Mouse (Mus musculus) common myeloid progenitor, adult 5-6 weeks (primary cell): ENCODE data around the gene Defb45. TPM values are rescaled to one million over a fixed set of nuclear protein-coding genes. Genes with fewer than 3 reads are reported as not detected.

ENCODE experiments used
- ATAC-seq: replicated peaks from 2 replicates; pipeline ENCODE4 v1.8.0; 2016; ENCODE audit warnings: low read depth, mild to moderate bottlenecking, moderate TSS enrichment, inconsistent platforms; ENCODE audit not compliant: poor library complexity, severe bottlenecking
- total RNA-seq: library from RNA; stranded (forward); fragments of 200-1000, 187-1606 nt; gene quantifications from 2 replicates; pipeline ENCODE4 v1.2.3, GENCODE M21; 2017

Defb45 gene
- total RNA-seq, 1 experiment from 2014 or later = not detected

- ATAC-seq = no peak
Measured at GRCm38 (mm10) chr2:152543478-152543877, 55.7 kb downstream of the Defb45 start.

Other genes starting within 250 kb of the Defb45 start
- not detected in 2 replicates for gene Nrsn2, start 222.8 kb downstream of the Defb45 start, total RNA-seq
- gene Sox12, start 201.3 kb downstream of the Defb45 start, total RNA-seq = 3.3 and 3.7 TPM in 2 replicates
- gene Zcchc3, start 184.4 kb downstream of the Defb45 start, total RNA-seq = 3.7 and 4.3 TPM in 2 replicates
- not detected in 2 replicates for gene 6820408C15Rik, start 183.8 kb downstream of the Defb45 start, total RNA-seq
- gene Defb23, start 134.8 kb downstream of the Defb45 start, total RNA-seq = not detected in 2 replicates
- gene Defb20, start 122.3 kb downstream of the Defb45 start, total RNA-seq = not detected in 2 replicates
- gene Defb22, start 109.3 kb downstream of the Defb45 start, total RNA-seq = not detected in 2 replicates
- not detected in 2 replicates for gene Defb26, start 87.7 kb downstream of the Defb45 start, total RNA-seq
- not detected in 2 replicates for gene Defb28, start 81.1 kb downstream of the Defb45 start, total RNA-seq
- gene Defb29, start 59.3 kb downstream of the Defb45 start, total RNA-seq = not detected in 2 replicates
- gene Gm17416, start 30.1 kb downstream of the Defb45 start, total RNA-seq = not detected in 2 replicates
- gene Defb21, start 26.7 kb downstream of the Defb45 start, total RNA-seq = not detected in 2 replicates
- gene Defb19, start 19.1 kb downstream of the Defb45 start, total RNA-seq = not detected in 2 replicates
- not detected in 2 replicates for gene Defb36, start 4.9 kb upstream of the Defb45 start, total RNA-seq
- gene Defb25, start 23.7 kb upstream of the Defb45 start, total RNA-seq = not detected in 2 replicates
- 0.50 TPM in 1 of 2 replicates, not detected in the other for gene Rem1, start 27.6 kb upstream of the Defb45 start, total RNA-seq
- gene H13, start 70.1 kb upstream of the Defb45 start, total RNA-seq = 68.2 and 70.3 TPM in 2 replicates
- 3.8 and 10.0 TPM in 2 replicates for gene Mcts2, start 87.6 kb upstream of the Defb45 start, total RNA-seq
- gene Id1, start 136.9 kb upstream of the Defb45 start, total RNA-seq = 2.8 and 5.8 TPM in 2 replicates
- 2.7 and 3.7 TPM in 2 replicates for gene Cox4i2, start 154.8 kb upstream of the Defb45 start, total RNA-seq
- gene Bcl2l1, start 232.3 kb upstream of the Defb45 start, total RNA-seq = 8.4 and 11.8 TPM in 2 replicates
- gene Tpx2, start 248.6 kb upstream of the Defb45 start, total RNA-seq = 98.6 and 104 TPM in 2 replicates